Mouse (Mus musculus): ENCODE measurements around the gene Pear1.
"Not testable (repeated sequence)": the region's sequence is repeated elsewhere in the genome, so short reads cannot be mapped to it uniquely, and the experiment has no call there.

Pear1 gene

DNA sequence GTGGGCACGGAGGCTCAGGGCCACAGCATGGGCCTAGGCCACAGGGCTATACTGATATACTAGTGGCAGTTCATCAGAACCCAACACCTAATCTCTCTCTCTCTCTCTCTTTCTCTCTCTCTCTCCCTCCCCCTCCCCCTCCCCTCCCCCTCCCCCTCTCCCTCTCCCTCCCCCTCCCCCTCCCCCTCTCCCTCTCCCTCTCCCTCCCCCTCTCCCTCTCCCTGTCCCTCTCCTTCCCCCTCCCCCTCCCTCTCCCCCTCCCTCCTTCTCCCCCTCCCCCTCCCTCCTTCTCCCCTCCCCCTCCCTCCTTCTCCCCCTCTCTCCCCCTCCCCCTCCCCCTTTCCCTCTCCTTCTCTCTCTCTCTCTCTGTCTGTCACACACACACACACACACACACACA lies at the start of gene Pear1:
Gene Pear1 (minus strand): TSS at position 101 of the 400 bp plus-strand sequence.
- in situ Hi-C loops (cut with MboI, MseI): not testable (repeated sequence)

DNA sequence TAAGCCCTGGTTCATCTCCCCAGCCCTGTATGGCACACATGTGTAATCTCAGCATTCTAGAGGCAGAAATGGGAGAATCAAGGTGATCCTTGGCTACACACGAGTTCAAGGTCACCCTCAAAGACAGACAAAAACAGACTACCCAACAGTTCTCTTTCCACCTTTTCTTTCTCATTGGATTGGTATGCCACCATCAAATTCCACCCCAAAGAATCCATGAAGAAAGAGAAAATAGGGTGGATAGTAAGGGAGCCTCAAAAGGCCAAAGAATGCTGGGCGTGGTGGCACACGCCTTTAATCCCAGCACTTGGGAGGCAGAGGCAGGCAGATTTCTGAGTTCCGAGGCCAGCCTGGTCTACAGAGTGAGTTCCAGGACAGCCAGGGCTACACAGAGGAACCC lies 40.0 kb upstream of the Pear1 start:
- in situ Hi-C loops (cut with MboI, MseI): loop anchor here in 1 of 2 experiments (5.0 kb wide), 1 partner anchor 97 kb away; no protein-coding TSS in a partner anchor

- in situ Hi-C loops (cut with MboI, MseI): loop anchor here in 1 of 2 experiments (5.0 kb wide), 1 partner anchor 93 kb away; no protein-coding TSS in a partner anchor
These were observed 35.7 kb upstream of the Pear1 start for GRCm38 (mm10) chr3:87859813-87860212.

- in situ Hi-C loops (cut with MboI, MseI): no loop called here
These were observed 33.6 kb upstream of the Pear1 start for GRCm38 (mm10) chr3:87857666-87858065.

- in situ Hi-C loops (cut with MboI, MseI): no loop called here
These were observed 31.8 kb upstream of the Pear1 start for GRCm38 (mm10) chr3:87855936-87856335.

DNA sequence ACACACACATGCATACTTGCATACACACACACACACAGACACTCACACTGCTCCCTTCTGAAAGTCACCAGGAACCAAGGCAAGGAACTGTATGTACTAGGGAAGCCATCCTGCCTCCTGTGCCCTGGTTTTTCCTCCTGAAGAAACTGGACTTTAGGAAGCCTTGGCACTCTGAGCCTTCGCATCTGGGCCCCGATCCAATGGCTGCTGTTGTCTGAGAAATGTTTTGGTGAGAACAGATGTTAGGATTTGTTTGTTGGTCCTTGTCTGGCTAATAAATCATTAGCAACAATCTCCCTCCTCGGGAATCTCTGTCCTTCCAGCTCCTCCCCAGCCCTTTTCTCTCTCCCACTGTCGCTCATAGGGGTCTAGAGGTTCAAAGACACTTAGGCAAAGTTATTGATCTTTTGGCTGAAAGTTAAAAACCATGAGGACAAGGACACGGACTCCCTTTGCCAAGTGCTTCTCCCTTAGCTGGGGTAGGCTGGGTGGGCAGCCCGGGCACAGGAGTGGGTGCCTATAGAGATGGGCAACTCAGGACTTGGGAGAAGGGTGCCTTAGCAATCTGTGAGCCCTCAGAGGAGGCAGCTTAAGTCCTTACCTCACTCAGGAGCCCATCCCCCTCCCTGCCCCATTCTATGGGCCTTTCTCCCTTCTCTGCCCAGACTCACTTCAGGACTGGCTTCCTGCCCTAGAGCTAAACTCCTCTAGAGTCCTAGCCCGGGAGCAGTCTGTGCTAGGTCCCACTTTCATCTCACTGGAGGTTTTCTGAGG lies 30.9 kb upstream of the Pear1 start:
- in situ Hi-C loops (cut with MboI, MseI): no loop called here

DNA sequence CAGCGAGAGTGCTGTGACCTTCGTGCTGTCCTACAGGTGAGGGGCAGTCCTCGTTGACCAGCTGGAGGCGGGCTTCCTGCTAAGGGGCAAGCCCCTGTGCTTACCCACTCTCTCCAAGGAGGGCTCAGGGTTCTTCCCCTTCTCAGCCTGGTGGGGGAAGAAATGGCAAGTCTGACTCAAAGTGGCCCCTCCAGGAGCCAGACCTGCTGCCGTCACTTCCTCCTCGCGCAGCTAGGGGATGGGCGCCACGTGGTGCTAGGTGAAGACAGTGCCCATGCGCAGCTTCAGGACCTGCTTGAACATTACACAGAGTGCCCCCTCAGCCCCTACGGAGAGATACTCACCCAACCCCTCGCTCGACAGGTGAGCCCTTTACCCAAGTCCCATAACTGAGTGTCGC lies 25.0 kb upstream of the Pear1 start:
- in situ Hi-C loops (cut with MboI, MseI): no loop called here

DNA sequence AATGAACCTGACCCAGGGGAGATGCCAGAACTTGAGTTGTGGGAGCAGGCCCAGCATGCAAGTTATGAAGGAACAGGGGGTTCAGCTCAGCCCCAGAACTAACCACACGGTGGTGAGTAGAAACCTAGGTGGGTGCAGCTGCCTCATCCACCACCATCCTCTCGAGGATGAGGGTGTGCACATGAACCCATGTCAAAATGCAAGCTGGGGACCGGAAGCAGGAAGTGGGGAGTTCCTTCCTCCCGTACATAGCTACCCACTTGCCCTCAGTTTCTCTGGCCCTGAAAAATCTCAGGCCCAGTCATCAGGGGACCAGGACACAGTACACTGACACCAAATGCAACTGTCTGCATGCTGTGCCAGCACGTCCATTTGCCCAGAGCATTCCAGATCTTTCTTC lies 23.6 kb upstream of the Pear1 start:
- in situ Hi-C loops (cut with MboI, MseI): no loop called here

- in situ Hi-C loops (cut with MboI, MseI): no loop called here
These were observed 22.6 kb upstream of the Pear1 start, which contains the start of gene Sh2d2a for GRCm38 (mm10) chr3:87846650-87847110. Gene Sh2d2a, plus strand, starts transcription at chr3:87846755.

DNA sequence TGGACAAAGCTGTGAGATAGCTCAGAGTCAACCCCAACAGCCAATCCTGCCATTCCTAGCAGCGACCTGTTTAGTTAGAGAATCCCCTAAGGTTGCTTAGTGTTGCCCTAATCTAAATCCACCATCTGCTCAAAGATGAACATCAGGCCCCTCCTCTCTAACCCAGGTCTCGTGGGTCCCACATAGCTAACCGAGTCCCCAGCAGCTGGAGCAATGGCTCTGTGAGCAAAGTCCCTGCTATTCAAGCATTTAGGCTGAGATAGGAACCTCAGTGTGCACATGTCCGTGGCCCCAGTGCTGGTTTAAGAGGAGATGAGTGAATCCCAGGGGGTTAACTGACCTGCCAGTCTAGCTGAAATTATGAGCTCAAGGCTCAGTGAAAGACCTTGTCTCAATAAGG lies 22.1 kb upstream of the Pear1 start:
- in situ Hi-C loops (cut with MboI, MseI): no loop called here

DNA sequence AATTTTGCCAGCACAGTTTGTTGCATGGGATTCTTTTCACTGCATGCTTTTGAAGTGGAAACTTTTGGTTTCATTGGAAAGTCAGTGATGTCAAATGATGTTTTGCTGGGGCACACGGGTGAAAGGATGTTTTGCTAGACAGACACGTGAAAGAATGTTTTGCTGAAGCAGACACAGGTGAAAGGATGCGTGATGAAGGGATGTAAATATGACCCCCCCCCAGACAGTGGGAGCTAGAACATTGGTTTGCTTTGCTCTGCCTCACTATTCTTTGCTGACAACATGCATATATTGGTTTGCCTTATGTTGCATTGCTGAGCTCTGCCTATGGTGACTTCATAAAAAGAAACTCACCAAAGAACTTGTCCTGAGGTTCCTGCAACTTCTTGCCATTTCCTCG lies 20.9 kb upstream of the Pear1 start:
- in situ Hi-C loops (cut with MboI, MseI): no loop called here

- in situ Hi-C loops (cut with MboI, MseI): no loop called here
These were observed 16.8 kb upstream of the Pear1 start for GRCm38 (mm10) chr3:87840858-87841257.

GRCm38 (mm10) chr3:87838622-87839021 lies 14.5 kb upstream of the Pear1 start:
- in situ Hi-C loops (cut with MboI, MseI): no loop called here

DNA sequence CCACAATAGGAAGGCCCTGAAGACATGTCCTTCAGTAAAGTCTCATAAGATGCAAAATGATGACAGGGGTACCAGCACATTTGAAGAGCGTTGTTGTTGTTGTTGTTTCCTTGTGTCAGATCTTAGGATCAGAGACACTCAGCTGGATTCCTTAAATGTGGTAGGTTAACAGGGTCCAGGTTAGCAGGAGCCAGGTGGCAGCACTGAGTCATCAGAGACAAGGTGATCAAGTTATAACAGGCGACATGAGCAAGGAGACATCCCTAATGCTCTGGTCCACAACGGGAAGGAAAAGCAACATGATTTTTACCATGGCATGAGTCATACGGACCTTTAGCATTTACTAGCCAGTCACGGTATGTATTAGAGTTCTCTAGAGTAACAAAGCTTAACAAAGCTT lies 9.4 kb upstream of the Pear1 start:
- in situ Hi-C loops (cut with MboI, MseI): no loop called here

GRCm38 (mm10) chr3:87832109-87832859 lies 8.2 kb upstream of the Pear1 start:
- in situ Hi-C loops (cut with MboI, MseI): no loop called here

DNA sequence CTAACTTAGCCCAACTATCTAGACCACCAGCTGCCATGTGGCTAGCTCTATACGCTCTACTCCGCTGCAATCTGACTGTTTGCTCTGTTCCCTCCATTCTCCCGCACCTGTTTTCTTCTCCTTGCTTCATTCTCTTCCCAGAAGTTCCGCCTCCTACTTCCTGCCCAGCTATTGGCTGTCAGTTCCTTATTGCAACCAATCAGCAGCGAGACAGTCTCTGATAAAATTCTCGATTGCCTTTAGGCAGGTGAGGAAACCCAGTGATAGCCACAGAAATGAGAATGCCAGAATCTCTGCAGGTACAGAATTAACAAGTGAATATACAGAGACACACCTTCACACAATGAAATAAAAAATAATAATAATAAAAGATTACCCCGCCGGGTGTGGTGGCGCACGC lies 4.9 kb upstream of the Pear1 start:
- in situ Hi-C loops (cut with MboI, MseI): no loop called here

DNA sequence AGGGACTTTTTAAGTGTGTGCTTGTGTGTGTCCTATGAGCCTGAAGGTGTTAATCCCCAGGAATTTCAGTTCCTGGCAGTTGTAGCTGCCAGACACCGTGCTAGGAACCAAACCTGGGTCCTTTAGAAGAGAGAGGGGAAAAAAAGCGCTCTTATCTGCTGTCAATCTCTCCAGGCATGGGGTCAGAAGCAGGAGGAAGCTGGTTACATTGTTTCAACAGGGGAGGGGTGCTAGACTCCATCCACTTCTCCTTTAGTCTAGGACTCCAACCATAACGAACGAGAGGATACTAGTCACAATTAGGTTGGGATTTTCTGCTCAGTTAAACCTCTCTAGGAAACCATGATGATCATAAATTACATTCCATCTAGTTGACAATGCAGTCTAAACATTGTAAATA lies 4.3 kb upstream of the Pear1 start:
- in situ Hi-C loops (cut with MboI, MseI): no loop called here

GRCm38 (mm10) chr3:87818226-87818625 lies 5.9 kb downstream of the Pear1 start:
- in situ Hi-C loops (cut with MboI, MseI): loop anchor here in 1 of 2 experiments (5.0 kb wide), 1 partner anchor 46 kb away; no protein-coding TSS in a partner anchor

DNA sequence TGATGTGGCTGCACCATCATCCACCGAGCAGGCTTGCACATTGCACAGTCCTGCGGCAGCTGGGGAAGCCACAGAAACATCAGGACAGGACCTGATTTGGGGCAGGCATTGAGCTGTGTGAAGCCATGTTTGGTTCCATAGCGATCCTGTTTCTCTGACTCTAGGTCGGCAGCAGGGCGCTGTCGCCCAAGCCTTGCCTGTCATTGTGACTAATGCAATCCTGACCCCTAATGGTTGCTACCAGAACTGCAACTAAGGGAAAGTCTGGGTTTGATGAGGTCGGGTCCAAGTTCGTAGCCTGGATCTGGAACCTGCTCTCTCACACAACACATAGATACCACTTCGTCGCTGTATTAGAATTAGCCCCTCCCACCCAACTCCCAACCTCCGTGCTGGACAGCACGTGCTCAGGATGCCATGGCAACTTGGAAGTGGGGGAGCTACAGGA lies 7.4 kb downstream of the Pear1 start:
- in situ Hi-C loops (cut with MboI, MseI): loop anchor here in 1 of 2 experiments (5.0 kb wide), 1 partner anchor 44 kb away; no protein-coding TSS in a partner anchor

- in situ Hi-C loops (cut with MboI, MseI): loop anchor here in 1 of 2 experiments (5.0 kb wide), 1 partner anchor 44 kb away; no protein-coding TSS in a partner anchor
These were observed 7.9 kb downstream of the Pear1 start for GRCm38 (mm10) chr3:87816166-87816565.

- in situ Hi-C loops (cut with MboI, MseI): no loop called here
These were observed 11.2 kb downstream of the Pear1 start for GRCm38 (mm10) chr3:87812873-87813272.

DNA sequence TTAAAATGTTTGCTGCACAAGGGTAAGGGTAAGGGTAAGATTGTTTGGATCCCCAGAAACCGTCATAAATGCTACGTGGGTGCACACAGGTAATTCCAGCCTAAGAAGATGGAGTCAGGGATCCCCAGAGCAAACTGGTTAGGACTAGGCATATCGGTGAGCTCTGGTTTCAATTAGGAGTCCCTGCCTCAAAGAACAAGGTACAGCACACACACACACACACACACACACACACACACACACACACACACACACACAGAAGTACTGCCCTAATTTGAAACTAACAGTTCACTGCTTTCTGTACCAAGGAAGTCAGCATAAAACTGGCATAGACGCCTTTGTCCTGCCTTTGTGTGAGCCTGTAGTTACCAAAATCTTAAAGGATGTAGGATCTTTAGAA lies 11.7 kb downstream of the Pear1 start:
- in situ Hi-C loops (cut with MboI, MseI): no loop called here

All from T-helper 17 cell (primary cell).